Mouse (Mus musculus): Measurements from ENCODE around the gene Ppp1r1a. TPM values are rescaled to one million over a fixed set of nuclear protein-coding genes. Genes with fewer than 3 reads are reported as not detected.

The Ppp1r1a gene
- polyA plus RNA-seq (2014; fragmentation: Nextera tagmentation; extraction: Ambion mirVana): 12.9 and 17.4 TPM in 2 replicates

- Histone ChIP-seq H3K9ac (replicated peaks; ENCODE audit: low read depth, low read length) (peak within 1 kb of the TSS; percentile 49), H3K4me3 (ENCODE audit: low read depth, low read length) (peak within 1 kb of the TSS; percentile 67), H3K36me3 (ENCODE audit: control insufficient read depth, insufficient read depth, low read length) (no peaks in the 10 kb centered on the region), H3K9me3 (ENCODE audit: control insufficient read depth, low read depth, low read length) (no peaks in the 10 kb centered on the region), H3K4me2 (replicated peaks; ENCODE audit: low read depth, low read length) (peak within 1 kb of the TSS; percentile 91), H3K27ac (ENCODE audit: low read length) (no peak within 1 kb of the TSS), H3K4me1 (ENCODE audit: control insufficient read depth, insufficient read depth, low read length) (0 out of 2 replicates have a peak, but pooled peaks cover 3% of the 10 kb centered on the region), H3K27me3 (ENCODE audit: control insufficient read depth, insufficient read depth, low read length) (no peaks in the 10 kb centered on the region; the same call in 1 of the 2 replicates)
- ATAC-seq (ENCODE audit: insufficient number of reproducible peaks, insufficient read depth, low FRiP score, low read depth): peak; percentile 83
- under 1% methylated on average over 36 of the region's 36 CpGs for WGBS
Observed at GRCm38 (mm10) chr15:103537822-103538213, at the start of gene Ppp1r1a. Gene Ppp1r1a, minus strand, starts transcription at chr15:103538003.

- Histone ChIP-seq H3K9ac (replicated peaks; ENCODE audit: low read depth, low read length) (no peak overlapping the region), H3K9me3 (ENCODE audit: control insufficient read depth, low read depth, low read length) (no peaks in the 10 kb centered on the region), H3K36me3 (ENCODE audit: control insufficient read depth, insufficient read depth, low read length) (no peaks in the 10 kb centered on the region), H3K27me3 (ENCODE audit: control insufficient read depth, insufficient read depth, low read length) (no peaks in the 10 kb centered on the region), H3K4me3 (ENCODE audit: low read depth, low read length) (no peak overlapping the region), H3K4me1 (ENCODE audit: control insufficient read depth, insufficient read depth, low read length) (no peaks in the 10 kb centered on the region), H3K4me2 (replicated peaks; ENCODE audit: low read depth, low read length) (no peak overlapping the region), H3K27ac (ENCODE audit: low read length) (no peak overlapping the region)
- ATAC-seq (ENCODE audit: insufficient number of reproducible peaks, insufficient read depth, low FRiP score, low read depth): no peak
- WGBS: 86% methylated on average over 2 of the region's 2 CpGs
Observed at GRCm38 (mm10) chr15:103585876-103586275, 48.1 kb upstream of the Ppp1r1a start.

DNA sequence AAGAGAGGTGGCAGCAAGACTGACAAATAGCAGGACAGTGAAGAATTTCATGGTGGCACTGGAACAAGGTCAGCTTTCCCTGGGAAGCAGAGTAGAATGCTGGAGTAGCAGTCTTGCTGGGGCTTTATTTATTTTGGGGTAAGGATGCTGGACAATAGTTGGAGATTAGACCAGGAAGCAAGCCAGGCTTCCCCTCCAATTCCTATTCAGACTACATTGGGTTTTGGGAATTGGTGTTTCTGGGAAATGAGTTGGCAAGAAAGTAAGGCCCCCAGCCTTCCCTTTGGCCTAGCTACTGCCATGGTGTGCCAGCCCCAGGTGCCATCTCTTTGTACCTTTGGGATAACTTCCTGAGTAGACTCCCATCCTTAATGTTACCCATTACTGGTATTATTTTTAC lies 27.2 kb upstream of the Ppp1r1a start, which contains the start of gene Glycam1:
Gene Glycam1 (minus strand): TSS at position 101 of the 400 bp plus-strand sequence.
- Histone ChIP-seq H3K27ac (ENCODE audit: low read length) (no peak within 1 kb of the TSS), H3K4me1 (ENCODE audit: control insufficient read depth, insufficient read depth, low read length) (no peaks in the 10 kb centered on the region), H3K9me3 (ENCODE audit: control insufficient read depth, low read depth, low read length) (no peaks in the 10 kb centered on the region), H3K4me3 (ENCODE audit: low read depth, low read length) (no peak within 1 kb of the TSS), H3K9ac (replicated peaks; ENCODE audit: low read depth, low read length) (no peak within 1 kb of the TSS), H3K27me3 (ENCODE audit: control insufficient read depth, insufficient read depth, low read length) (no peaks in the 10 kb centered on the region), H3K36me3 (ENCODE audit: control insufficient read depth, insufficient read depth, low read length) (no peaks in the 10 kb centered on the region), H3K4me2 (replicated peaks; ENCODE audit: low read depth, low read length) (no peak within 1 kb of the TSS)
- ATAC-seq (ENCODE audit: insufficient number of reproducible peaks, insufficient read depth, low FRiP score, low read depth): no peak

GRCm38 (mm10) chr15:103552096-103552690 lies 14.4 kb upstream of the Ppp1r1a start:
- H3K27me3 ChIP-seq (ENCODE audit: control insufficient read depth, insufficient read depth, low read length): no peaks in the 10 kb centered on the region
- no peak overlapping the region for H3K27ac ChIP-seq (ENCODE audit: low read length)
- ATAC-seq (ENCODE audit: insufficient number of reproducible peaks, insufficient read depth, low FRiP score, low read depth): no peak; the same call in 1 of the 2 replicates
- H3K4me3 ChIP-seq (ENCODE audit: low read depth, low read length): no peak overlapping the region
- 40% methylated on average over 3 of the region's 3 CpGs for WGBS
- H3K9me3 ChIP-seq (ENCODE audit: control insufficient read depth, low read depth, low read length): no peaks in the 10 kb centered on the region
- no peaks in the 10 kb centered on the region for H3K4me1 ChIP-seq (ENCODE audit: control insufficient read depth, insufficient read depth, low read length)
- H3K36me3 ChIP-seq (ENCODE audit: control insufficient read depth, insufficient read depth, low read length): no peaks in the 10 kb centered on the region
- H3K4me2 ChIP-seq (replicated peaks; ENCODE audit: low read depth, low read length): no peak overlapping the region
- H3K9ac ChIP-seq (replicated peaks; ENCODE audit: low read depth, low read length): no peak overlapping the region

GRCm38 (mm10) chr15:103551053-103551452 lies 13.2 kb upstream of the Ppp1r1a start:
- no peak for ATAC-seq (ENCODE audit: insufficient number of reproducible peaks, insufficient read depth, low FRiP score, low read depth)
- 15% methylated on average over 1 of the region's 1 CpGs for WGBS
- Histone ChIP-seq H3K4me3 (ENCODE audit: low read depth, low read length) (no peak overlapping the region), H3K27me3 (ENCODE audit: control insufficient read depth, insufficient read depth, low read length) (no peaks in the 10 kb centered on the region), H3K27ac (ENCODE audit: low read length) (no peak overlapping the region), H3K4me1 (ENCODE audit: control insufficient read depth, insufficient read depth, low read length) (no peaks in the 10 kb centered on the region), H3K9me3 (ENCODE audit: control insufficient read depth, low read depth, low read length) (no peaks in the 10 kb centered on the region), H3K36me3 (ENCODE audit: control insufficient read depth, insufficient read depth, low read length) (no peaks in the 10 kb centered on the region), H3K4me2 (replicated peaks; ENCODE audit: low read depth, low read length) (no peak overlapping the region), H3K9ac (replicated peaks; ENCODE audit: low read depth, low read length) (no peak overlapping the region)

GRCm38 (mm10) chr15:103549475-103549874 lies 11.7 kb upstream of the Ppp1r1a start:
- Histone ChIP-seq H3K4me2 (replicated peaks; ENCODE audit: low read depth, low read length) (no peak overlapping the region), H3K36me3 (ENCODE audit: control insufficient read depth, insufficient read depth, low read length) (no peaks in the 10 kb centered on the region), H3K4me3 (ENCODE audit: low read depth, low read length) (no peak overlapping the region), H3K27ac (ENCODE audit: low read length) (no peak overlapping the region), H3K4me1 (ENCODE audit: control insufficient read depth, insufficient read depth, low read length) (no peaks in the 10 kb centered on the region), H3K27me3 (ENCODE audit: control insufficient read depth, insufficient read depth, low read length) (no peaks in the 10 kb centered on the region), H3K9ac (replicated peaks; ENCODE audit: low read depth, low read length) (no peak overlapping the region), H3K9me3 (ENCODE audit: control insufficient read depth, low read depth, low read length) (no peaks in the 10 kb centered on the region)
- 88% methylated on average over 1 of the region's 1 CpGs for WGBS
- no peak for ATAC-seq (ENCODE audit: insufficient number of reproducible peaks, insufficient read depth, low FRiP score, low read depth)

GRCm38 (mm10) chr15:103547983-103548382 lies 10.2 kb upstream of the Ppp1r1a start:
- 75% methylated on average over 3 of the region's 3 CpGs for WGBS
- Histone ChIP-seq H3K9ac (replicated peaks; ENCODE audit: low read depth, low read length) (no peak overlapping the region), H3K4me1 (ENCODE audit: control insufficient read depth, insufficient read depth, low read length) (no peaks in the 10 kb centered on the region), H3K27ac (ENCODE audit: low read length) (no peak overlapping the region), H3K4me3 (ENCODE audit: low read depth, low read length) (no peak overlapping the region), H3K36me3 (ENCODE audit: control insufficient read depth, insufficient read depth, low read length) (no peaks in the 10 kb centered on the region), H3K4me2 (replicated peaks; ENCODE audit: low read depth, low read length) (no peak overlapping the region), H3K9me3 (ENCODE audit: control insufficient read depth, low read depth, low read length) (no peaks in the 10 kb centered on the region), H3K27me3 (ENCODE audit: control insufficient read depth, insufficient read depth, low read length) (no peaks in the 10 kb centered on the region)
- no peak for ATAC-seq (ENCODE audit: insufficient number of reproducible peaks, insufficient read depth, low FRiP score, low read depth)

- Histone ChIP-seq H3K4me1 (ENCODE audit: control insufficient read depth, insufficient read depth, low read length) (no peaks in the 10 kb centered on the region), H3K27ac (ENCODE audit: low read length) (no peak overlapping the region), H3K4me3 (ENCODE audit: low read depth, low read length) (no peak overlapping the region), H3K9ac (replicated peaks; ENCODE audit: low read depth, low read length) (no peak overlapping the region), H3K27me3 (ENCODE audit: control insufficient read depth, insufficient read depth, low read length) (no peaks in the 10 kb centered on the region; the same call in 1 of the 2 replicates), H3K36me3 (ENCODE audit: control insufficient read depth, insufficient read depth, low read length) (no peaks in the 10 kb centered on the region), H3K4me2 (replicated peaks; ENCODE audit: low read depth, low read length) (no peak overlapping the region), H3K9me3 (ENCODE audit: control insufficient read depth, low read depth, low read length) (no peaks in the 10 kb centered on the region)
- no peak for ATAC-seq (ENCODE audit: insufficient number of reproducible peaks, insufficient read depth, low FRiP score, low read depth)
Observed at GRCm38 (mm10) chr15:103542526-103542925, 4.7 kb upstream of the Ppp1r1a start.

DNA sequence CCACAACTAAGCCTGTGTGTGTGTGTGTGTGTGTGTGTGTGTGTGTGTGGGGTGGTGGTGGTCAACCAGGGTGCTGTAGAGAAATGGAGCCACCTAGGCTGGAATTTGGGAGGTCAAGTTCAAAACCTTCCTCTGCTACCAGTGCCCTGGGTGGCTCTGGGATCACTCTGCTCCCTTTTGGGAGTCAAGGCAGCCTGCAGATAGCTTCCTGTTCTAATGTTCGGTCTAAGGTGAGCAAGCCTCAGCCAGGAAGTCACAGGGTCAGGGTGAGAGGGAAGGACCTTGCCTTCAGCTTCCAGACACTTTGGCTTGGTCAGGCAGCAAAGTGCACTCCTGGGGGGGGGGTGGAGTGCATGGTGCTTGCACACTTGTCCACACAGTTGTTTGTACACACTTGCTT lies 2.8 kb upstream of the Ppp1r1a start:
- ATAC-seq (ENCODE audit: insufficient number of reproducible peaks, insufficient read depth, low FRiP score, low read depth): no peak
- Histone ChIP-seq H3K4me2 (replicated peaks; ENCODE audit: low read depth, low read length) (no peak overlapping the region), H3K27ac (ENCODE audit: low read length) (no peak overlapping the region), H3K9ac (replicated peaks; ENCODE audit: low read depth, low read length) (no peak overlapping the region), H3K4me1 (ENCODE audit: control insufficient read depth, insufficient read depth, low read length) (0 out of 2 replicates have a peak, but pooled peaks cover 3% of the 10 kb centered on the region), H3K27me3 (ENCODE audit: control insufficient read depth, insufficient read depth, low read length) (no peaks in the 10 kb centered on the region; the same call in 1 of the 2 replicates), H3K36me3 (ENCODE audit: control insufficient read depth, insufficient read depth, low read length) (no peaks in the 10 kb centered on the region), H3K4me3 (ENCODE audit: low read depth, low read length) (no peak overlapping the region), H3K9me3 (ENCODE audit: control insufficient read depth, low read depth, low read length) (no peaks in the 10 kb centered on the region)
- 83% methylated on average over 1 of the region's 1 CpGs for WGBS

Measured in stomach, embryonic 14.5 days (tissue).